Mouse (Mus musculus) thymus, postnatal 14 days (tissue): ENCODE data around the gene Dnpep.
A peak's percentile ranks its signal among the peaks of the same experiment; 100 is the strongest.

Experiments
- DNase-seq: peaks from one replicate; pipeline ENCODE4 v3.0.0; 2021

Dnpep gene

GRCm38 (mm10) chr1:75262969-75263951, 54.5 kb downstream of the Dnpep start:
- DNase-seq: peak; percentile 62

- DNase-seq: no peak
These were observed 56.5 kb downstream of the Dnpep start for GRCm38 (mm10) chr1:75261278-75261677.
